Mouse (Mus musculus) midbrain, embryonic 14.5 days (tissue): Measurements from ENCODE around the gene Rab6b. TPM values are rescaled to one million over a fixed set of nuclear protein-coding genes. Genes with fewer than 3 reads are reported as not detected.

Source experiments
- ATAC-seq: fragments of 200-750 bp; cut with Nextera tagmentation; 2 replicates; pipeline ENCODE4 v1.8.0; 2017; ENCODE audit warnings: moderate number of reproducible peaks, moderate library complexity; ENCODE audit not compliant: low FRiP score, low TSS enrichment
- DNase-seq: peaks from one replicate; pipeline ENCODE4 v3.0.0-alpha.2; 2015
- H3K27ac ChIP-seq: fragments of 300-500 bp; sonication (generic); replicated peaks from 2 replicates; pipeline ENCODE4 v1.5.1; 2014; ENCODE audit warnings: mild to moderate bottlenecking, low read depth, low read length, moderate library complexity
- H3K27me3 ChIP-seq: fragments of 300-500 bp; sonication (generic); 2 replicates; pipeline ENCODE4 v1.6.1; 2014; ENCODE audit warnings: low read length, control low read depth, mixed read lengths; ENCODE audit not compliant: control insufficient read depth, insufficient read depth
- H3K36me3 ChIP-seq: fragments of 300-500 bp; sonication (generic); 2 replicates; pipeline ENCODE4 v1.6.1; 2014; ENCODE audit warnings: low read length, control low read depth; ENCODE audit not compliant: control insufficient read depth, insufficient read depth
- H3K4me1 ChIP-seq: fragments of 300-500 bp; sonication (generic); 2 replicates; pipeline ENCODE4 v1.6.1; 2014; ENCODE audit warnings: mild to moderate bottlenecking, antibody characterized with exemption, low read length, control low read depth; ENCODE audit not compliant: control insufficient read depth, insufficient read depth
- H3K4me2 ChIP-seq: fragments of 300-500 bp; sonication (generic); 2 replicates; pipeline ENCODE4 v1.6.1; 2014; ENCODE audit warnings: mild to moderate bottlenecking, low read length, moderate library complexity
- H3K4me3 ChIP-seq: fragments of 300-500 bp; sonication (generic); replicated peaks from 2 replicates; pipeline ENCODE4 v1.5.1; 2014; ENCODE audit warnings: low read depth, low read length
- H3K9ac ChIP-seq: fragments of 300-500 bp; sonication (generic); replicated peaks from 2 replicates; pipeline ENCODE4 v1.6.1; 2014; ENCODE audit warnings: mild to moderate bottlenecking, low read length, moderate library complexity
- H3K9me3 ChIP-seq: fragments of 300-500 bp; sonication (generic); 2 replicates; pipeline ENCODE4 v1.6.1; 2016; ENCODE audit warnings: low read length, control low read depth, mixed read lengths; ENCODE audit not compliant: control insufficient read depth
- WGBS: fragments of 180-500 bp; shearing (Covaris S2); extraction: QIAGEN DNeasy Blood & Tissue Kit; methylation state at CpG from one replicate; pipeline ENCODE4 v1.1.7; 2014; 5-methylcytosine and 5-hydroxymethylcytosine counted together
- polyA plus RNA-seq: library from polyadenylated mRNA; unstranded; fragments of >200 nt; fragmentation: Nextera tagmentation; extraction: Ambion mirVana; gene quantifications from 2 replicates; pipeline ENCODE4 v1.2.1, GENCODE M21; 2014

Rab6b gene
- 64.2 and 93.4 TPM in 2 replicates for polyA plus RNA-seq

DNA sequence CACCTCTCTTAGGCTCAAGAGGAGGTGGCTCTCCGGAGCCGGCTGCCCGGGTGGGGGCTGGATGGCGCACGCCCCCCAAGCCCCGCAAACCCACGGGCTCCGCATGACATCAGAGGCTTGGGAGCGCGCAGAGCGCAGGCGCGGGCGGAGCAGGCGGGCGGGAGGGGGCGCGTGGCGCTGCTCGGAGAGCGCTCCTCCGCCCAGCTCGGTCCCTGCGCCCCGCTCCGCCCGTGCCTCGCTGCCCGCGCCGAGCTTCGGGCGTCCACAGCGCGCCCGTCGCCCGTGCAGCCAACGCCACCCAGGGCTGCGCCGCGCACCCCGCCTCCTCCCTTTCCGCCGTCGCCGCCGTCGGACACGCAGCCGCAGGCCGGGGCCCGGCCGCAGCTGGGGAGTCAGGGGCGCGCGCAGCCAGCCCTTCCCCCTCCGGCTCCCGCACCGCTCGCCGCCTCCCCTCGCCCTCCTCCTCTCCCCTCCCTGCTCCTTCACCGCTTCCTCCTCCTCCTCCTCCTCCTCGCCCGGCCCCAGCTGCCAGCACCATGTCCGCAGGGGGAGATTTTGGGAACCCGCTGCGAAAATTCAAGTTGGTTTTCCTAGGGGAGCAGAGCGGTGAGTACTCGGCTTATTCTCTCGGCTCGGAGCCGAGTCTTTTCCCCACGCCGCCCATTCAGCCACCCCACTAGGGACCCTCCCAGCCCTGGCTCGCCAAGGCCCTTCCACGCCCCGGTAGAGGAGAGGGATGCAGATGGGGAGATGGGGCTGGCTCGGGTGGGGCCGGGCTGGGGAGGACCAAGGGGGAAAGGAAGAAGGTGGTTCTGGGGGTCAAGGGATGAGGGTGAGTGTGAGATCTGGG, at the start of gene Rab6b:
TSS of gene Rab6b (plus strand) at position 167 of the 850 bp plus-strand sequence.
- peak within 1 kb of the TSS; percentile 96 for H3K4me3 ChIP-seq
- H3K36me3 ChIP-seq, result no peaks in the 10 kb centered on the region
- H3K9me3 ChIP-seq, result no peaks in the 10 kb centered on the region
- H3K9ac ChIP-seq, result peak within 1 kb of the TSS; percentile 95
- H3K4me1 ChIP-seq, result peaks cover 37% of the 10 kb centered on the region
- H3K27ac ChIP-seq, result peak within 1 kb of the TSS; percentile 95
- DNase-seq (peak; percentile 94), ATAC-seq (peak; percentile 86)
- no peaks in the 10 kb centered on the region for H3K27me3 ChIP-seq
- 1% methylated on average over 74 of the region's 81 CpGs for WGBS
- H3K4me2 ChIP-seq, result peak within 1 kb of the TSS; percentile 88

- DNase-seq (no peak), ATAC-seq (no peak)
- 89% methylated on average over 6 of the region's 6 CpGs for WGBS
- no peak overlapping the region for H3K4me2 ChIP-seq
- H3K9ac ChIP-seq, result no peak overlapping the region
- H3K27ac ChIP-seq, result no peak overlapping the region
- no peaks in the 10 kb centered on the region for H3K9me3 ChIP-seq
- no peak overlapping the region for H3K4me3 ChIP-seq
- H3K27me3 ChIP-seq, result no peaks in the 10 kb centered on the region
- no peaks in the 10 kb centered on the region for H3K4me1 ChIP-seq
- no peaks in the 10 kb centered on the region for H3K36me3 ChIP-seq
Measured at GRCm38 (mm10) chr9:103063591-103063990, 48.0 kb upstream of the Rab6b start.

DNA sequence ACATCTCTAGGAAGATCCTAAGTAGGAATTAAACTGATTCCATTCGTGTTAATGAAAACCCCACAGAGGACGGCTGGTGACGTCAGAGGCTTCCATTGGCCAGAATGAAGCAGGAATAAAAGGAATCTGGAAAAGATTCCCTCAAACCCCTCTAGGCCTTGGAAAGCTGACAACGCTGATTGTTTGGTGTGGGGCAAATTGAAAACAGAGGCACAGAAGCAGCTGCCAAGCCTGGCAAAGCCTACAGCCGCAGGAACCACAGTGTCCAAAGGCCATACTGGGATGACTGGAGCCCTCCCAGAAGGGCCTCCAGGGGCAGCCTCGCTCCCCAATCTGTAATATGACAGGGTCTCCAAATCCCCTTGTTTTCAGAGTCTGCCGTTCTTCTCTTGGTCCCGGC, 44.7 kb upstream of the Rab6b start:
- no peak overlapping the region for H3K9ac ChIP-seq
- H3K36me3 ChIP-seq, result no peaks in the 10 kb centered on the region
- H3K4me2 ChIP-seq, result no peak overlapping the region
- no peaks in the 10 kb centered on the region for H3K27me3 ChIP-seq
- no peak overlapping the region for H3K27ac ChIP-seq
- DNase-seq, result peak; percentile 38
- no peaks in the 10 kb centered on the region for H3K4me1 ChIP-seq
- WGBS, result 83% methylated on average over 8 of the region's 8 CpGs
- no peak overlapping the region for H3K4me3 ChIP-seq
- no peak for ATAC-seq
- H3K9me3 ChIP-seq, result no peaks in the 10 kb centered on the region

DNA sequence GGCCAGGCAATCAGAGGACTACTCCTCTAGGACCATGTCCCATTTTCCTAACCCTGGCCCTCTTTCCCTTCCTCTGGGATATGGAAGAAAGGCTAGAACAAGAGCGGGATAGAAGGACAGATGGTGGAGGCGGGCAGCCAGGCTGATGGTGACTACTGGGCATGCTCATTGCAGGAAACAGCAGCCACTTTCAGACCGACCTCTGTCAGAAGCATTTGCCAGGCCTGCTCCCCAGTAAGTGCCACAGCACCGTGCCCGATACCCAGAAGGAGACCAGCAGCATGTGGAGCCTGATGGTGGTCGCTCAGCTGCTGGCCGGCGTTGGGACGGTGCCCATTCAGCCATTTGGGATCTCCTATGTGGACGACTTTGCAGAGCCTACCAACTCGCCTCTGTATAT, 43.9 kb upstream of the Rab6b start:
- 87% methylated on average over 11 of the region's 11 CpGs for WGBS
- Histone ChIP-seq H3K4me3 (no peak overlapping the region), H3K27ac (no peak overlapping the region), H3K9ac (no peak overlapping the region), H3K36me3 (no peaks in the 10 kb centered on the region), H3K4me2 (no peak overlapping the region), H3K4me1 (no peaks in the 10 kb centered on the region), H3K27me3 (no peaks in the 10 kb centered on the region), H3K9me3 (no peaks in the 10 kb centered on the region)
- no peak for DNase-seq
- no peak for ATAC-seq

GRCm38 (mm10) chr9:103068769-103069168, 42.8 kb upstream of the Rab6b start:
- WGBS, result 89% methylated on average over 8 of the region's 8 CpGs
- Histone ChIP-seq H3K4me2 (no peak overlapping the region), H3K9ac (no peak overlapping the region), H3K27ac (no peak overlapping the region), H3K9me3 (no peaks in the 10 kb centered on the region), H3K4me1 (no peaks in the 10 kb centered on the region), H3K36me3 (no peaks in the 10 kb centered on the region), H3K27me3 (no peaks in the 10 kb centered on the region), H3K4me3 (no peak overlapping the region)
- no peak for DNase-seq
- ATAC-seq, result no peak

DNA sequence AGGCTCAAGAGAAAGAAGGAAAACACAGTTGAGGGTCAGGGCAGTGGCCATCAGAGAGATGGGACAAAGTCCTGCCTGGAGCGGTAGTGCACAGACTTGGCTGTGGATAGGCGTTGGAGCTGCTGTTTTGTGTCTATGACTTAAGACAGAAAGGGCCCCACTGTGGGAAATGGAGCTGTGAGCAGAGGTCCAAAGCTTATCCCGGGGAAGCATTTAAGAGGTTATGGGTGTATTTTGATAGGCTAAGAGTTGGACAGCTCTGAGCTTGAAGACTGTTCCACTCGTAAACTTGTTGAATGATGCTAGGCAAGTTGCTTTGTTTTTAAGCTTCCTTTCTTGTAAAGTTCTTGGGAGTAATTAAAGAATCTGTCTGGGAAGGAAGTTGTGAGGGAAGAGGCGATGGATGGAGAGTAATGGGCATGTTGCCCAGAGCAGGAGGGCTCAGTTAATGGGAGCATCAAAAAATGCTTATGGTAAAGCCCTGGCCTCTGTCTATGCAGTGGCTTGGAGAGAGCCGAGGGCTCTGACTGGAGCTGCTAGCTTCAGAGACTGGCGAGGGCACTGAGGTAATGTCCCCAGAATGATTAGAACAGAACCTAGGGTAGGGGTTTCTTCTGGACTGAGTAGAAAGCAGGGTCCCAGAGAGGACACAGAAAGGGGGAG, 39.9 kb upstream of the Rab6b start:
- WGBS, result 91% methylated on average over 7 of the region's 7 CpGs
- no peaks in the 10 kb centered on the region for H3K9me3 ChIP-seq
- no peak overlapping the region for H3K9ac ChIP-seq
- H3K27ac ChIP-seq, result no peak overlapping the region
- H3K27me3 ChIP-seq, result no peaks in the 10 kb centered on the region
- no peaks in the 10 kb centered on the region for H3K36me3 ChIP-seq
- H3K4me2 ChIP-seq, result no peak overlapping the region
- ATAC-seq, result no peak
- no peak overlapping the region for H3K4me3 ChIP-seq
- no peaks in the 10 kb centered on the region for H3K4me1 ChIP-seq
- no peak for DNase-seq

GRCm38 (mm10) chr9:103072204-103072599, 39.4 kb upstream of the Rab6b start:
- no peaks in the 10 kb centered on the region for H3K4me1 ChIP-seq
- ATAC-seq, result no peak
- H3K36me3 ChIP-seq, result no peaks in the 10 kb centered on the region
- 94% methylated on average over 6 of the region's 6 CpGs for WGBS
- no peak overlapping the region for H3K9ac ChIP-seq
- H3K4me2 ChIP-seq, result no peak overlapping the region
- DNase-seq, result no peak
- no peaks in the 10 kb centered on the region for H3K9me3 ChIP-seq
- H3K27me3 ChIP-seq, result no peaks in the 10 kb centered on the region
- H3K4me3 ChIP-seq, result no peak overlapping the region
- H3K27ac ChIP-seq, result no peak overlapping the region

GRCm38 (mm10) chr9:103072926-103073515, 38.6 kb upstream of the Rab6b start:
- ATAC-seq (no peak), DNase-seq (no peak)
- Histone ChIP-seq H3K4me1 (no peaks in the 10 kb centered on the region), H3K36me3 (no peaks in the 10 kb centered on the region), H3K27ac (no peak overlapping the region), H3K4me2 (no peak overlapping the region), H3K27me3 (no peaks in the 10 kb centered on the region), H3K4me3 (no peak overlapping the region), H3K9ac (no peak overlapping the region), H3K9me3 (no peaks in the 10 kb centered on the region)
- 92% methylated on average over 11 of the region's 11 CpGs for WGBS
